Mouse (Mus musculus) mouse embryonic stem cell (cell line): Measurements from ENCODE around the gene Zfp598.

ENCODE experiments used
- in situ Hi-C, 2 experiments: fragments of 300-500 bp; cut with MboI; formaldehyde crosslinking; loops; 1 replicate in 1 of 2; 3 replicates in 1 of 2; pipeline ENCODE4 v1.14.3; 2019 to 2020; ENCODE audit warnings: low sequenced_read_pairs in 2 of 2, low pct_unique_long_range_greater_than_20kb in 1 of 2, mixed read lengths in 1 of 2; ENCODE audit not compliant: unreplicated experiment in 1 of 2

Gene Zfp598

DNA sequence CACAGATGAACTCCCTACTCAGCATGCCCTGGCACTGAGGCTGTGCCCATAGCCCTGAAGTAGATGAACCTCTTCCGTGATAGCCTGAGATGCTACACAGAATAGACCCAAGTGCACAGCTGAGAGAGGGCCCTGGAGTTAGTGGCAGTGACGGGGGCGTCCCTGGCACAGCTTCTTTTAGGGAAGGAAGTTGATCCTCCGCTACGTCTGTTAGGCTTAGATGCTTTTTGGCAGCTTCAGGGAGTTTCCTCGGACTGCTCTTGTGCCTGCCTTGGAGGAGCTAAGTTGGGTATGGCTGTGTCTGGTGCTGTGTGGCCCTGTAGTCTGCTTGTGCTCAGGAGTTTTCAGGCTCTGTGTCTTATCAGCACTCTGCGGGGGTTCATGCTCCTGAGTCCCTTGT lies 4.8 kb downstream of the Zfp598 start:
- in situ Hi-C loops, result no loop called here

DNA sequence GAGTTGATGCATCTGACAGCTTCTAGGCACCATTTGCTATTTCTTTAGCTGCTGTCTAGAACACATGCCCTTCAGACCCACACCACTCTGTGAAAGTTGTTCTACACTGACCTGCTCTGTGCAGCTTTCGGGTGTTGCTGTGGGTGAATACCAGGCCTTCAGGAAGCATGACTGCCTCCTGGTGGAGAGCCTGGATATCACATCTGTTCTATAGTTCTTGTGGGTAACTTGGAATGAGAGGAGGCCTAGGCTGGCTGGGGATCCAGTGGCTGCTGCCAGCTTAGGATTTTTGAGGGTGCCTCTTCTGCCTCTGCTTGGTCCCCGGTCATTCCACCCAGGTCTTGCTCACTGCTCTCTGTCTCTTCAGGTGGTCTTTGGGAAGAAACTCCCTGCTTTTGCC lies 6.7 kb downstream of the Zfp598 start:
- in situ Hi-C loops, result no loop called here

- in situ Hi-C loops, result no loop called here
These were observed 7.4 kb downstream of the Zfp598 start for GRCm38 (mm10) chr17:24676877-24677276.

- in situ Hi-C loops, result no loop called here
These were observed 8.1 kb downstream of the Zfp598 start for GRCm38 (mm10) chr17:24677500-24678080.

- in situ Hi-C loops, result no loop called here
These were observed 17.0 kb downstream of the Zfp598 start for GRCm38 (mm10) chr17:24686514-24686913.

GRCm38 (mm10) chr17:24687146-24687595 lies 17.7 kb downstream of the Zfp598 start:
- in situ Hi-C loops, result no loop called here

- in situ Hi-C loops, result no loop called here
These were observed 18.1 kb downstream of the Zfp598 start for GRCm38 (mm10) chr17:24687599-24687998.

DNA sequence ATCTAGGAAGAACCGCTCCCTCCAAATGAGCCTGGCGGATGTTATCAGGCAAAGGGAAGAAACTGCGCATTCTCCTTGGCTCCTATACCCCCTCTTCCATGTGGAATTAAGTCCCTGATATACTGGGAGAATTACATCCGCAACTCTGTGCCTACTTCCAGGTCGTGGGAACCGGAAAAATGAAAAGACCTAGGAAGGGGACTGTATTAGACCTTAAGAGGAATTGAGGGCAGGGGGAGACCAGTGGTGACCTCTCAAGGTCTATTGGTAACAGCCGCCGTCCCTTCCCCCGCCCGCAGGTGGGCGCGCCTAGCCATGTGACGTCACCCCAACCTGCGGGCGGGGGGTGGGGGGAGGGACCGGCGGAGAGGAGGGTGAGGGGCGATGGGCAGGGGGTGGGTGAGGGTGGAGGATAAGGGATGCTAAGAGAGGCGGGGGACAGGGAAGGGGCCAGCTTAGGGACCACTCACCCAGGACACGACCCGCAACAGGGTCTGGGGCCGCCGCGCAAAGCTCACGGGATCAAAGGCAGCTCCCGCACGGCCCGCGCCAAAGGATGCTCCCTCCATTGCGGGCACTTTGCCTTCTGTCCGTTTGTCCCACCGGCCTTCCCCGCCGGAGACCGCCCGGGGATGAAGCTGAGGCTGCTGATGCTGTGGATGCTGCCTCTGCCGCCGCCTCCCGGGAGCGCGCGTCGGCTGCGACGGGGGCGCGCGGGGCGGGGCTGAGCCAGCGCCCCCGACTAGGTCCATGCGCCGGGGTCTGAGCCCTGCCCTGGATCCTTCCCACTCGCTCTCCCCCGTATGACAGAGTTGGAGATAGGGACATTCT lies 20.0 kb downstream of the Zfp598 start, which contains the start of gene Syngr3:
Syngr3 (minus strand) TSS at position 705 of the 831 bp plus-strand sequence.
- in situ Hi-C loops, result no loop called here

DNA sequence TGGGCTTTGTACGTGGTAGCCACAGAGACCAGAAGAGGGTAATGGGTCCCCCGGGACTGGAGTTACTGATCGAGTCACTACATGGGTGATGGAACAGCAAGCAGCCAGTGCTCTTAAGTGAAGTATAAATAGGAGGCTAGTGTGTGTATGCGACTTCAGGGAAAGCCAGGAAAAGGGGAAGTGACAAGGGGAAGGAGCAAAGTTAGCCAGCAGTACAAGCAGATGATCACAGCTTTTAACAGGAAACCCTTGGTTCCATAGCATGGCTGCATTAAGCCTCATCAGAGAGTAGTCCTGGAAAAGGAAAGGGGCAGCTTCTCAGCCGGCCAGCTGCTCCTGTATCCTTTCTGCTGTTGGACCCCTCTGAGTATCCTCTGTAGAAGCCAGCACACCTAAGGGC lies 22.9 kb downstream of the Zfp598 start:
- in situ Hi-C loops, result no loop called here

- in situ Hi-C loops, result no loop called here
These were observed 26.0 kb downstream of the Zfp598 start for GRCm38 (mm10) chr17:24695326-24696010.

DNA sequence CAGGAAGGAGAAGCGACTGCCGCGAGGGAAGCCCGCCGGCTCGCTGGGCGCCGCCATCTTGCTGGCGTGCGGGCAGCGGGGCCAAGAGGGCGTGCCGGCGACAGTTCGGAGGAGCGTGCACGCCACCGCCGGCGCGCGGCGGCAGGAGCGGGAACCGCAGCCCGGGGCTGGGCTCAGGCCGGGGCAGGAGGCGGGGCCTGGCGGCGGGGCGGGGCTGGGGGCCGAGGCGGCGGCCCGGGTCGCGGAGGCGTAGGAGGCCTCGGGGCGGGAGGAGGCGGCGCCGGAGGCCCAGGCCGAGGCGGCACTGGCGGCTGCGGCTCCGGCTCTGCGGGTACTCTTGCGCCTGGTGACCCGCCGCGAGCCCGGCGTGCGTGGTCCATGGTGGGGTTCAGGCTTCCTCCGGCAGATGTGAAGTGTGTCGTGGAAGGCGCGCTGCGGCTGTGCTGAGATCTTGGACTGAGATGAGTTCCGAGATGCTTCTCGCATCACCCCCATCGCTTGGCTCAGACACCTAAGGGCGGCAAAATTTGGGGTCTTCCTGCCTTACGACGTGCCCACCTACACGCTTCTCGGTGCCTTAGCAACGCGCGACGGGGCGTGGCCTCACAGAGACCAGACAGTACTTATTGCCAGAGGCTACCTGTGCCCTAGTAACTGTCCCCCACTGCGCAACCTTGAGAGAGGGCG lies 26.7 kb downstream of the Zfp598 start, which contains the start of the genes Gfer and Noxo1:
Gfer (minus strand) TSS at position 146 of the 687 bp plus-strand sequence.
Noxo1 (plus strand) TSS at position 224 of the 687 bp plus-strand sequence.
- in situ Hi-C loops, result no loop called here

- in situ Hi-C loops, result no loop called here
These were observed 28.5 kb downstream of the Zfp598 start for GRCm38 (mm10) chr17:24697985-24698384.

DNA sequence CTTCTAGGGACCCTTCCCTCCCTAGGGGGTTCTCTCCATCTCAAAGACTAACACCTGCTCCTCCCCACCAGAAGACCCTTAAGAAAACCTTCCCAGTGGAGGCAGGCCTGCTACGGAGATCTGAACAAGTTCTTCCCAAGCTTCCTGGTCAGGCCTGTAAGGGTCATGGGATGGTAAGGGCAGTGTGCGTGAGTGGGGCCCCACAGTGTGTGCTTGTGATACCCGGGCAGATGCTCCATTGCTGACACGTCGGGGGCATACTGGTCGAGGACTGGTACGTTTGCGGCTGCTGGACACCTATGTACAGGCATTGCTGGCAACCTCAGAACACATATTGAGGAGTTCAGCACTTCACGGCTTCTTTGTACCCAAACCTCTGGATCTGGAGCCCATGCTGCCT lies 29.2 kb downstream of the Zfp598 start:
- in situ Hi-C loops, result no loop called here

GRCm38 (mm10) chr17:24699473-24699872 lies 30.0 kb downstream of the Zfp598 start:
- in situ Hi-C loops, result no loop called here

DNA sequence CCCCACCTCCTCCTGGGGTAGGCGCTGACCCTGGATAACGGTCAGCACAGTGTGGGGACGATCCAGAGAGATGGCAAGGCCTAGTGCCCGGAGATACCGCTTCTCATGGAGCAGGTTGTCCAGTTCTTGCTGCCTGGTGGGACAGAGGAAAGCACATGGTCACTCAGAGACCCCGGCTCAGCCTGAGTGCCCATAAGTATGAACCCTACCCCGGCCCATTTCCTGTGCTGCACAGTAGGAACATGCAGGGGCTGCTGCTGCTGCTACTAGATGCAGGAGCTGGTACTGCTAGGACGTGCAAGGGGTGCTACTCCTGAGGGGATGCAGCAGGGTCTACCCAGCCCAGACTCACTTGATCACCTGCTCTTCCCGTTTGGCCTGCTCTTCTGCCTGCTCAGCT lies 31.8 kb downstream of the Zfp598 start:
- in situ Hi-C loops, result no loop called here

DNA sequence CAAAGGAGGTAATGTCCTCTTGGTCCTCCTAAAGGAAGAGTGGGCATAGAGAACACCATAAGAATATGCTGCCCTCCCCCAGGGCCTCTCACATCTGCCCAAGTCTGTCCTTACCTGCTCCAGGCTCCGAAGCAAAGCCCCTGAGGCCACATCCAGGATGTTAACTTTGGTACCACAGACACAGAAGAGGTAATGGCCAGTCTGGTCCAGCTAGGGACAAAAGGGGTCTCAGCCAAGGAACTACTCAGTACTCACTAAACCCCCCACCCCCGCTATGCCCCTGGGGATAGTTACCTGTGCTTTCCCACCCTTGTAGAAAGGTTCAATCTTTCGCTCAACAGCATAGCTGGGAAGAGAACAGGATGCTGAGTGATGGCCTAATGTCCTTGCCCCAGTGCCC lies 36.3 kb downstream of the Zfp598 start:
- in situ Hi-C loops, result no loop called here

GRCm38 (mm10) chr17:24706982-24707800 lies 37.7 kb downstream of the Zfp598 start, which contains the start of gene Tbl3:
TSS of gene Tbl3 (minus strand) at chr17:24707660.
- in situ Hi-C loops, result no loop called here
